Mouse (Mus musculus) liver, adult 10 weeks (tissue): Measurements from ENCODE around the gene Fbf1. TPM values are rescaled to one million over a fixed set of nuclear protein-coding genes. Genes with fewer than 3 reads are reported as not detected.

Source experiments
- polyA plus RNA-seq: library from polyadenylated mRNA; stranded (reverse); fragments of 350-450 nt; fragmentation: Illumina TruSeq; extraction: RNeasy Lipid Tissue Mini Kit (QIAGEN cat#74804); gene quantifications from one replicate; pipeline ENCODE4 v1.2.3, GENCODE M21; 2014; ENCODE audit warnings: low read depth, low replicate concordance

Gene Fbf1
- polyA plus RNA-seq, result 2.4 TPM

GRCm38 (mm10) chr11:116167884-116168439 is at the start of gene Fbf1:
Fbf1 (minus strand) TSS chr11:116168166.

GRCm38 (mm10) chr11:116198639-116199531 is 30.9 kb upstream of the Fbf1 start, which contains the start of the genes Ten1 and Acox1:
Ten1 (plus strand) TSS chr11:116198855.
Acox1 (minus strand) TSS chr11:116199045.

GRCm38 (mm10) chr11:116138468-116139138 is 29.4 kb downstream of the Fbf1 start, which contains the start of gene Mrpl38:
Mrpl38 (minus strand) TSS chr11:116138868.

GRCm38 (mm10) chr11:116130488-116131205 is 37.3 kb downstream of the Fbf1 start, which contains the start of gene Trim65:
Trim65 (minus strand) TSS chr11:116131128.

GRCm38 (mm10) chr11:116127156-116127980 is 40.6 kb downstream of the Fbf1 start, which contains the start of gene Trim47:
Trim47 (minus strand) TSS chr11:116127210.

Other genes with a start within 250 kb of the Fbf1 start
- gene Sap30bp, start 234.9 kb downstream of the Fbf1 start, polyA plus RNA-seq, result 6.3 TPM
- gene Recql5, start 234.7 kb downstream of the Fbf1 start, polyA plus RNA-seq, result 1.2 TPM
- not detected for gene Itgb4, start 193.5 kb downstream of the Fbf1 start, polyA plus RNA-seq
- 0.66 TPM for gene Galk1, start 155.4 kb downstream of the Fbf1 start, polyA plus RNA-seq
- 281 TPM for gene H3f3b, start 140.2 kb downstream of the Fbf1 start, polyA plus RNA-seq
- gene Unk, start 137.8 kb downstream of the Fbf1 start, polyA plus RNA-seq, result 0.69 TPM
- not detected for gene Unc13d, start 90.2 kb downstream of the Fbf1 start, polyA plus RNA-seq
- 15.7 TPM for gene Wbp2, start 81.2 kb downstream of the Fbf1 start, polyA plus RNA-seq
- 0.34 TPM for gene Trim47, start 41.0 kb downstream of the Fbf1 start, polyA plus RNA-seq
- 4.6 TPM for gene Trim65, start 37.0 kb downstream of the Fbf1 start, polyA plus RNA-seq
- gene Mrpl38, start 29.3 kb downstream of the Fbf1 start, polyA plus RNA-seq, result 3.9 TPM
- not detected for gene Ten1, start 30.7 kb upstream of the Fbf1 start, polyA plus RNA-seq
- 957 TPM for gene Acox1, start 30.9 kb upstream of the Fbf1 start, polyA plus RNA-seq
- not detected for gene Evpl, start 69.9 kb upstream of the Fbf1 start, polyA plus RNA-seq
- gene Srp68, start 106.1 kb upstream of the Fbf1 start, polyA plus RNA-seq, result 7.2 TPM
- gene Galr2, start 112.8 kb upstream of the Fbf1 start, polyA plus RNA-seq, result not detected
- gene Exoc7, start 139.1 kb upstream of the Fbf1 start, polyA plus RNA-seq, result 7.5 TPM
- not detected for gene Foxj1, start 167.2 kb upstream of the Fbf1 start, polyA plus RNA-seq
- 0.13 TPM for gene Rnf157, start 244.9 kb upstream of the Fbf1 start, polyA plus RNA-seq